Mouse (Mus musculus) ES-E14 (cell line): ENCODE measurements at regions not wholly inside any gene's neighbourhood (a gene's known extent, or its start where the extent isn't known, plus 50 kb on each side); places are given as distances from the start of the nearest gene placed in this dataset.

Experiments used
- CHD2 ChIP-seq: IDR thresholded peaks from 2 replicates; pipeline ENCODE4 v1.6.1; 2014; ENCODE audit warnings: mild to moderate bottlenecking, low read depth, low read length, inconsistent platforms
- HCFC1 ChIP-seq: IDR thresholded peaks from 2 replicates; pipeline ENCODE4 v1.6.1; 2012; ENCODE audit warnings: low read length, inconsistent platforms, borderline replicate concordance; ENCODE audit not compliant: insufficient read depth
- MAFK ChIP-seq: IDR thresholded peaks from 2 replicates; pipeline ENCODE4 v1.6.1; 2014; ENCODE audit warnings: mild to moderate bottlenecking, low read depth, low read length, inconsistent platforms; ENCODE audit not compliant: insufficient read depth
- ZC3H11A ChIP-seq: IDR thresholded peaks from 2 replicates; pipeline ENCODE4 v1.6.1; 2012; ENCODE audit warnings: low read depth, mild to moderate bottlenecking, inconsistent platforms, low read length, borderline replicate concordance
- ZNF384 ChIP-seq: IDR thresholded peaks from 2 replicates; pipeline ENCODE4 v1.6.1; 2012; ENCODE audit warnings: low read depth, low read length, inconsistent platforms

DNA sequence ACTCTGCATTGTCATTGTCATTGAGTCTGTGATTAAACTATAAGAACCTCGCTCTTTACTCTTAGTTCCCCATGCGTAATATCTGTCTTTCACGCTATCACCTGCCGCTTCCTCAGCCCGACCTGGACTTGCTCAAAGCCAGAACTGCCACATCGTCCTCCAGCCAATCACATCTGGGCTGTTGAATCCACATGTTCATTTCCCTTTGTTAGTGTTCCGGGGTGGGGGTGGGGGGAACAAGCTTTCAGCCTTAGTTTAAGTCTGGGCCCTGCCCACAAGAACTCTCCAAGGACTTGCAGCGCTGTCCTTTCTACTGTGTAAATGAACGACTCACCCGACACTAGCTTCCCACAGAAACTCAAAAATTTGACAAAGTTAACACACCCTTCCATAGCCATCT lies 2154.6 kb upstream of the Gm7489 start:
- TF ChIP-seq HCFC1 (no peak), MAFK (no peak), ZC3H11A (no peak), CHD2 (no peak), ZNF384 (peak; percentile 44; the same call in 1 of the 2 replicates)
